Mouse (Mus musculus) liver, adult 2 months (tissue): ENCODE data around the gene Sclt1.

ENCODE experiments used
- CTCF ChIP-seq: fragments of 200-500 bp; IDR thresholded peaks from 2 replicates; pipeline ENCODE4 v1.5.1; 2011; ENCODE audit warnings: low read depth, low read length, control low read depth
- POLR2A ChIP-seq: fragments of 200-500 bp; IDR thresholded peaks from 2 replicates; pipeline ENCODE4 v1.6.1; 2011; ENCODE audit warnings: low read length, control low read depth; ENCODE audit not compliant: insufficient read depth; ENCODE audit errors: extremely low read depth

DNA sequence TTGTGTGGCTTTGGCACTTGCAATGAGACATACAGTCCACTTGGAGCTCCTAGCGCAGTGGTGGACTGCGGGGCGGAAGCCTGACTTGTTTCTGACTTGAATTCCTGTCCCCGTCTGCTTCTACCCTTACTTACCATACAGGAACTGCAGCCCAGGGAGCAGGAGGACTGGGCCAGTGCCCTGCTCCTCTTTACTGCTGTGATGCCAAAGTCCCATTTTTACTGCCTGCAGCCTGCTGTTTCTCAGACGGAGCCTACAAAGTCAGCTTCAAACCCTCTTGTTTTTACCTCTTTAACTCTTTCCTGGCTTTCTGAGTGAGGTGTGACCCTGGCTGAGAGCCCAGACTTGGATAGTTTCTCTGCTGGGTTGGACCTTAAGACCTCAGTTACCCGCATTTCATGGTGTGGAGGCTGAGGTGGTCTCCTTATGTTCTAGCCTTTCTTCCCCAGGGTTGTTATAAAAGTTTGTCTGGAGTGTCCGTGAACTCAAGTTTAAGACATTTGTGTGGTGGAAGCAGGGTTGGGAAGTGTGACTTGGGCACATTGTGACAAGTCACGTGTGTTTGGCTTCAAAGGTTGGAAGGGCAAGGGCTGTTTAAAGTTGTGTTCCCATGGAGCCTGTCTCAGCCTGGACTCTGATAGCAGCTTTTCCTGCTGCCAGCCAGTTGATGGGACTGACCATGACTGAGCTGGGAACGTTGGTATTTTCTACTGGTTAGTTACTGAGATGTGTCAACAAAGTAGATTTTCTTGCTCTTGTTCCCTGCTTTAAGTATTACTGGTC lies 148.0 kb downstream of the Sclt1 start:
- no peak for TF ChIP-seq CTCF
- TF ChIP-seq POLR2A = no peak
